Mouse (Mus musculus) small intestine, adult 10 weeks (tissue): ENCODE data around the gene Fignl2. TPM values are rescaled to one million over a fixed set of nuclear protein-coding genes. Genes with fewer than 3 reads are reported as not detected.

Source experiments
- polyA plus RNA-seq: library from polyadenylated mRNA; stranded (reverse); fragments of 350-450 nt; fragmentation: Illumina TruSeq; extraction: RNeasy Lipid Tissue Mini Kit (QIAGEN cat#74804); gene quantifications from one replicate; pipeline ENCODE4 v1.2.3, GENCODE M21; 2014; ENCODE audit warnings: low replicate concordance

Fignl2 gene
- 0.30 TPM for polyA plus RNA-seq

GRCm38 (mm10) chr15:101077813-101078730 is at the start of gene Fignl2:
Gene Fignl2 (minus strand): TSS chr15:101078567.

GRCm38 (mm10) chr15:101115511-101116110 is 37.2 kb upstream of the Fignl2 start, which contains the start of gene Ankrd33:
Gene Ankrd33 (plus strand): TSS chr15:101115755.

GRCm38 (mm10) chr15:101047194-101047555 is 31.2 kb downstream of the Fignl2 start, which contains the start of gene Gm47841:
Gene Gm47841 (minus strand): TSS chr15:101047397.

Other genes with a start within 250 kb of the Fignl2 start
- 0.52 TPM for gene Scn8a, start 208.7 kb downstream of the Fignl2 start, polyA plus RNA-seq
- not detected for gene Gm47841, start 31.2 kb downstream of the Fignl2 start, polyA plus RNA-seq
- gene Ankrd33, start 37.2 kb upstream of the Fignl2 start, polyA plus RNA-seq, result not detected
- gene Acvrl1, start 50.0 kb upstream of the Fignl2 start, polyA plus RNA-seq, result 0.59 TPM
- gene Acvr1b, start 95.5 kb upstream of the Fignl2 start, polyA plus RNA-seq, result 17.5 TPM
- gene Grasp, start 145.6 kb upstream of the Fignl2 start, polyA plus RNA-seq, result not detected
- gene Nr4a1, start 175.7 kb upstream of the Fignl2 start, polyA plus RNA-seq, result 1.6 TPM
- gene Atg101, start 205.7 kb upstream of the Fignl2 start, polyA plus RNA-seq, result not detected
- not detected for gene 6030408B16Rik, start 214.6 kb upstream of the Fignl2 start, polyA plus RNA-seq